Mouse (Mus musculus): ENCODE measurements around the gene Arnt2. TPM values are rescaled to one million over a fixed set of nuclear protein-coding genes. Genes with fewer than 3 reads are reported as not detected.
A peak's percentile ranks its signal among the peaks of the same experiment; 100 is the strongest.

Gene Arnt2
- polyA plus RNA-seq (2015; fragmentation: Nextera tagmentation; extraction: Ambion mirVana): 2.7 and 3.4 TPM in 2 replicates

- Histone ChIP-seq H3K9me3 (no peaks in the 10 kb centered on the region), H3K4me1 (peaks cover 10% of the 10 kb centered on the region), H3K27me3 (replicated peaks) (peaks cover 59% of the 10 kb centered on the region), H3K9ac (peak within 1 kb of the TSS; percentile 87), H3K36me3 (no peaks in the 10 kb centered on the region), H3K4me2 (peak within 1 kb of the TSS; percentile 94), H3K27ac (replicated peaks) (peak within 1 kb of the TSS; percentile 51), H3K4me3 (peak within 1 kb of the TSS; percentile 79)
- WGBS: under 1% methylated on average over 67 of the region's 69 CpGs
- ATAC-seq (ENCODE audit: extremely low read depth, insufficient number of reproducible peaks, low FRiP score, low TSS enrichment): peak; percentile 37; the same call in 1 of the 2 replicates
Observed at GRCm38 (mm10) chr7:84409896-84410521, at the start of gene Arnt2. Gene Arnt2 (minus strand): TSS chr7:84410176.

- Histone ChIP-seq H3K4me1 (no peaks in the 10 kb centered on the region; the same call in 1 of the 2 replicates), H3K4me3 (no peak overlapping the region), H3K9me3 (no peaks in the 10 kb centered on the region), H3K9ac (no peak overlapping the region), H3K27ac (replicated peaks) (no peak overlapping the region), H3K4me2 (no peak overlapping the region), H3K36me3 (no peaks in the 10 kb centered on the region), H3K27me3 (replicated peaks) (no peaks in the 10 kb centered on the region)
- ATAC-seq (ENCODE audit: extremely low read depth, insufficient number of reproducible peaks, low FRiP score, low TSS enrichment): no peak
Observed at GRCm38 (mm10) chr7:84451681-84452080, 41.7 kb upstream of the Arnt2 start.

- Histone ChIP-seq H3K9ac (no peak overlapping the region), H3K4me2 (no peak overlapping the region), H3K27ac (replicated peaks) (peak overlapping the region; percentile 36; the same call in 1 of the 2 replicates), H3K36me3 (no peaks in the 10 kb centered on the region), H3K4me1 (peaks cover 9% of the 10 kb centered on the region; the same call in 1 of the 2 replicates), H3K27me3 (replicated peaks) (no peaks in the 10 kb centered on the region), H3K9me3 (no peaks in the 10 kb centered on the region), H3K4me3 (no peak overlapping the region)
- no peak for ATAC-seq (ENCODE audit: extremely low read depth, insufficient number of reproducible peaks, low FRiP score, low TSS enrichment)
- 61% methylated on average over 2 of the region's 2 CpGs for WGBS
Observed at GRCm38 (mm10) chr7:84449066-84449465, 39.1 kb upstream of the Arnt2 start.

GRCm38 (mm10) chr7:84448512-84448911, 38.5 kb upstream of the Arnt2 start:
- Histone ChIP-seq H3K9me3 (no peaks in the 10 kb centered on the region), H3K36me3 (no peaks in the 10 kb centered on the region), H3K4me2 (no peak overlapping the region), H3K4me3 (no peak overlapping the region), H3K27ac (replicated peaks) (no peak overlapping the region), H3K4me1 (peaks cover 9% of the 10 kb centered on the region; the same call in 1 of the 2 replicates), H3K9ac (no peak overlapping the region), H3K27me3 (replicated peaks) (no peaks in the 10 kb centered on the region)
- no peak for ATAC-seq (ENCODE audit: extremely low read depth, insufficient number of reproducible peaks, low FRiP score, low TSS enrichment)

- Histone ChIP-seq H3K27ac (replicated peaks) (no peak overlapping the region), H3K27me3 (replicated peaks) (no peaks in the 10 kb centered on the region), H3K9ac (no peak overlapping the region), H3K36me3 (no peaks in the 10 kb centered on the region), H3K4me2 (no peak overlapping the region), H3K4me3 (no peak overlapping the region), H3K9me3 (no peaks in the 10 kb centered on the region), H3K4me1 (peaks cover 9% of the 10 kb centered on the region; the same call in 1 of the 2 replicates)
- whole genome bisulfite sequencing: 84% methylated on average over 5 of the region's 5 CpGs
- no peak for ATAC-seq (ENCODE audit: extremely low read depth, insufficient number of reproducible peaks, low FRiP score, low TSS enrichment)
Observed at GRCm38 (mm10) chr7:84447740-84448435, 37.9 kb upstream of the Arnt2 start.

GRCm38 (mm10) chr7:84447060-84447459, 37.1 kb upstream of the Arnt2 start:
- Histone ChIP-seq H3K4me3 (no peak overlapping the region), H3K9ac (no peak overlapping the region), H3K4me1 (peaks cover 9% of the 10 kb centered on the region; the same call in 1 of the 2 replicates), H3K27ac (replicated peaks) (no peak overlapping the region), H3K9me3 (no peaks in the 10 kb centered on the region), H3K4me2 (no peak overlapping the region), H3K36me3 (no peaks in the 10 kb centered on the region), H3K27me3 (replicated peaks) (no peaks in the 10 kb centered on the region)
- no peak for ATAC-seq (ENCODE audit: extremely low read depth, insufficient number of reproducible peaks, low FRiP score, low TSS enrichment)
- 24% methylated on average over 4 of the region's 4 CpGs for WGBS

- H3K4me2 ChIP-seq: no peak overlapping the region
- 76% methylated on average over 2 of the region's 2 CpGs for WGBS
- no peak overlapping the region for H3K4me3 ChIP-seq
- ATAC-seq (ENCODE audit: extremely low read depth, insufficient number of reproducible peaks, low FRiP score, low TSS enrichment): no peak
- H3K36me3 ChIP-seq: no peaks in the 10 kb centered on the region
- no peaks in the 10 kb centered on the region for H3K27me3 ChIP-seq (replicated peaks)
- H3K9me3 ChIP-seq: no peaks in the 10 kb centered on the region
- no peak overlapping the region for H3K27ac ChIP-seq (replicated peaks)
- H3K9ac ChIP-seq: no peak overlapping the region
- peaks cover 9% of the 10 kb centered on the region; the same call in 1 of the 2 replicates for H3K4me1 ChIP-seq
Observed at GRCm38 (mm10) chr7:84442343-84442911, 32.5 kb upstream of the Arnt2 start.

GRCm38 (mm10) chr7:84439606-84440005, 29.6 kb upstream of the Arnt2 start:
- H3K4me3 ChIP-seq: no peak overlapping the region
- H3K9ac ChIP-seq: no peak overlapping the region
- no peak overlapping the region for H3K4me2 ChIP-seq
- no peak overlapping the region for H3K27ac ChIP-seq (replicated peaks)
- H3K9me3 ChIP-seq: no peaks in the 10 kb centered on the region
- WGBS: 65% methylated on average over 1 of the region's 1 CpGs
- ATAC-seq (ENCODE audit: extremely low read depth, insufficient number of reproducible peaks, low FRiP score, low TSS enrichment): no peak
- no peaks in the 10 kb centered on the region for H3K36me3 ChIP-seq
- peaks cover 2% of the 10 kb centered on the region; the same call in 1 of the 2 replicates for H3K4me1 ChIP-seq
- H3K27me3 ChIP-seq (replicated peaks): no peaks in the 10 kb centered on the region

GRCm38 (mm10) chr7:84434901-84435300, 24.9 kb upstream of the Arnt2 start:
- WGBS: 56% methylated on average over 2 of the region's 2 CpGs
- Histone ChIP-seq H3K4me2 (no peak overlapping the region), H3K4me3 (no peak overlapping the region), H3K4me1 (no peaks in the 10 kb centered on the region), H3K9ac (no peak overlapping the region), H3K9me3 (no peaks in the 10 kb centered on the region), H3K36me3 (no peaks in the 10 kb centered on the region), H3K27me3 (replicated peaks) (peaks cover 6% of the 10 kb centered on the region; the same call in 1 of the 2 replicates), H3K27ac (replicated peaks) (no peak overlapping the region)
- no peak for ATAC-seq (ENCODE audit: extremely low read depth, insufficient number of reproducible peaks, low FRiP score, low TSS enrichment)

- no peak overlapping the region for H3K9ac ChIP-seq
- no peak overlapping the region for H3K4me3 ChIP-seq
- no peaks in the 10 kb centered on the region for H3K9me3 ChIP-seq
- no peaks in the 10 kb centered on the region for H3K4me1 ChIP-seq
- no peak for ATAC-seq (ENCODE audit: extremely low read depth, insufficient number of reproducible peaks, low FRiP score, low TSS enrichment)
- no peak overlapping the region for H3K27ac ChIP-seq (replicated peaks)
- H3K4me2 ChIP-seq: no peak overlapping the region
- no peaks in the 10 kb centered on the region for H3K36me3 ChIP-seq
- H3K27me3 ChIP-seq (replicated peaks): peaks cover 6% of the 10 kb centered on the region
Observed at GRCm38 (mm10) chr7:84432151-84432550, 22.2 kb upstream of the Arnt2 start.

GRCm38 (mm10) chr7:84427221-84427620, 17.2 kb upstream of the Arnt2 start:
- H3K4me3 ChIP-seq: no peak overlapping the region
- no peaks in the 10 kb centered on the region for H3K4me1 ChIP-seq
- ATAC-seq (ENCODE audit: extremely low read depth, insufficient number of reproducible peaks, low FRiP score, low TSS enrichment): no peak
- H3K9me3 ChIP-seq: no peaks in the 10 kb centered on the region
- no peak overlapping the region for H3K4me2 ChIP-seq
- 78% methylated on average over 2 of the region's 2 CpGs for WGBS
- no peak overlapping the region for H3K9ac ChIP-seq
- H3K36me3 ChIP-seq: no peaks in the 10 kb centered on the region
- H3K27me3 ChIP-seq (replicated peaks): peaks cover 6% of the 10 kb centered on the region
- H3K27ac ChIP-seq (replicated peaks): no peak overlapping the region

Measured in heart, embryonic 13.5 days (tissue).